Mouse (Mus musculus): ENCODE results near the gene Ugt2b38.

DNA sequence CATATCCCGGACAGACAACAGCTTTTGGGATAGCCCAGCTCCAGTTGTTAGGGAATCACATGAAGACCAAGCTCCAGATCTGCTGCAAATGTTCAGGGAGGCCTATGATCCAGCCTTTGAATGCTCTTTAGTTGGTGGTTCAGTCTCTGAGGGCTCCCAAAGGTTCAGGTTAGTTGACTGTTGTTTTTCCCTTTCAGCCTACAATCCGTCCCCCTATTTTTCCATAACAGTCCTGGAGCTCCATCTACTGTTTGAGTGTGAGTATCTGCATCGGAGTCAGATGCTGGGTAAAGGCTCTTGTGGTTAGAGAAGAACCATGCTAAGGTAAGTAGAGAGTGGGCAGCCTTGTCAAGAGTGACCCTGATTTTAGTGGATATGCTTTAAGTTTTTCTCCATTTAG, 12.3 kb upstream of the Ugt2b38 start:
- no peak for TF ChIP-seq POLR2A (IDR thresholded peaks at IDR 0.05; ENCODE audit: insufficient read depth, low read depth, low read length)
- no peak for TF ChIP-seq CTCF (IDR thresholded peaks at IDR 0.05)
- no peak for TF ChIP-seq EP300 (IDR thresholded peaks at IDR 0.05; ENCODE audit: insufficient read depth, low read depth, low read length)
